ENCODE assay signal across 20 mouse cellular contexts in genomic region chr12:47160626-47161025, GRCm38 (mm10).
"Had no signal": no experiment of that assay in that cellular context is flagged by ENCODE, and none has a peak within 500 bp of the region (broad histone marks: within the 10 kb centered on the region; RNA-seq: fewer than 3 reads in every experiment).

No protein-coding gene starts in this region.

- H3K4me1 ChIP-seq: liver, embryonic 12.5 days; liver, embryonic 15.5 days had no signal

- H3K9ac ChIP-seq: limb, embryonic 13.5 days; liver, embryonic 12.5 days; liver, embryonic 15.5 days; midbrain, embryonic 12.5 days; midbrain, embryonic 15.5 days; neural tube, embryonic 12.5 days; neural tube, embryonic 15.5 days had no signal

- H3K27me3 ChIP-seq: liver, embryonic 12.5 days; liver, embryonic 15.5 days; midbrain, embryonic 12.5 days; midbrain, embryonic 15.5 days; neural tube, embryonic 12.5 days; neural tube, embryonic 15.5 days had no signal

- H3K4me2 ChIP-seq: limb, embryonic 13.5 days; liver, embryonic 12.5 days; liver, embryonic 15.5 days; midbrain, embryonic 12.5 days; midbrain, embryonic 15.5 days; neural tube, embryonic 12.5 days; neural tube, embryonic 15.5 days had no signal

- H3K9me3 ChIP-seq: limb, embryonic 10.5 days; limb, embryonic 13.5 days; liver, embryonic 12.5 days; liver, embryonic 15.5 days; midbrain, embryonic 12.5 days; midbrain, embryonic 15.5 days; neural tube, embryonic 12.5 days; neural tube, embryonic 15.5 days had no signal

- H3K36me3 ChIP-seq: limb, embryonic 10.5 days; limb, embryonic 13.5 days; liver, embryonic 12.5 days; liver, embryonic 15.5 days; midbrain, embryonic 12.5 days; midbrain, embryonic 15.5 days; neural tube, embryonic 12.5 days; neural tube, embryonic 15.5 days had no signal

- DNase-seq: kidney, adult 2 months; kidney, postnatal 14 days; kidney, postnatal 4 days; liver; lung, adult 18-20 months; right cerebral cortex, adult 18-20 months; right cerebral cortex, postnatal 14 days; right cerebral cortex, postnatal 4 days; thymus, postnatal 25 days had no signal

- H3K4me3 ChIP-seq: limb, embryonic 10.5 days; limb, embryonic 13.5 days; liver, embryonic 12.5 days; liver, embryonic 15.5 days; midbrain, embryonic 12.5 days; midbrain, embryonic 15.5 days; neural tube, embryonic 12.5 days; neural tube, embryonic 15.5 days had no signal

- ATAC-seq: intestine, postnatal 0 days; liver, embryonic 12.5 days; midbrain, embryonic 15.5 days had no signal

- H3K27ac ChIP-seq: limb, embryonic 10.5 days; limb, embryonic 13.5 days; liver, embryonic 12.5 days; liver, embryonic 15.5 days; macrophage; midbrain, embryonic 12.5 days; midbrain, embryonic 15.5 days; neural tube, embryonic 12.5 days; neural tube, embryonic 15.5 days; stomach, postnatal 0 days had no signal
